Mouse (Mus musculus) NIH3T3 (cell line): ENCODE measurements around the gene Tmub2.
A peak's percentile ranks its signal among the peaks of the same experiment; 100 is the strongest.

ENCODE experiments used
- DNase-seq: peaks from one replicate; pipeline ENCODE4 v3.0.0-alpha.2; 2012; ENCODE audit warnings: low read depth

The Tmub2 gene

DNA sequence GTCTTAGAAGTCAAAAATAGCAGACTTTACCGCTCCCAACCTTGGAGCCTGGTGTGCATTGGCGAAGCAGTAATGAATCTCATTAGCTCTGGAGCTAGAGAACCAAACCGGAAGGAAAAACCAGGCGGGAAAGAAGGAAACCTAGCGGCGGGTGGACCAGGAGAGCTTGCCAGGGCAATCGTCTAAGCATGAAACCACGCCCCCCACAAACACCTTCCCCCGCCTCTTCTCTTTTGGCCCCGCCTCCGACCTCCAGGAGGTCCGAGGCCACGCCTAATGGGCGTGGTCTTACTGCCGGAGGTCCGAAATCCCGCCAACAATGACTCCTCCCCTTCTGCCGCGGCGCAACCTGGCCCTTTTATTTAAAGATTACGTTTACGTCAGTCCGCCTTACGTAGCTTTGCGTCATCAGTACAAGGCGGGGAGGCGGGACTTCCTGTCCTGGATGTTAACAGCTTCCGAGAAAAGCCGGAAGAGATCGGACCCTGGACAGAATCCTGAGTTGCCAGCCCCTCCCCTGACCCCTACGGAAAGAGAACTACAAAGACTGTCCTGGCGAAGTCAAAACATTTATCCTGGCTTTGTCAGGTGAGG is at the start of gene Tmub2:
Tmub2 (plus strand) TSS at position 431 of the 594 bp plus-strand sequence.
- DNase-seq = peak; percentile 100

DNA sequence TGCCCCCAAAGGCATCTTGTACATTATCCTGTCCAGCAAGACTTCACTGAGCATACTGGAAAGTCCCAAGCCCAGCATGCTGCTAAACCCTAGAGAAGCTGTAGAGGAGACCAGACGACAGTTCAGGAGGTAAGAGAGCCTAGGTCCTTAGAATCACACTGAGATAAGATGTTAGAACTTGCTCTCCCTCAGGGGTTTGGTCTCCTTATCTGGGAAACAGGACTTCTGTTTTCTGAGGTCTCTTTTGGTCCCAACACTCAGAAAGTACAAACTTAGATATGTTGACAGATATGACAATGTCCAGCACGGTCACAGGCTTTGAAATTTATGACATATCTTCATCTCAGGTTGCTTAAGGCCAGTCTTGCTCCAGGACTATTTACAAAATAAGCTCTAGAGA is 48.7 kb upstream of the Tmub2 start:
- DNase-seq = no peak

DNA sequence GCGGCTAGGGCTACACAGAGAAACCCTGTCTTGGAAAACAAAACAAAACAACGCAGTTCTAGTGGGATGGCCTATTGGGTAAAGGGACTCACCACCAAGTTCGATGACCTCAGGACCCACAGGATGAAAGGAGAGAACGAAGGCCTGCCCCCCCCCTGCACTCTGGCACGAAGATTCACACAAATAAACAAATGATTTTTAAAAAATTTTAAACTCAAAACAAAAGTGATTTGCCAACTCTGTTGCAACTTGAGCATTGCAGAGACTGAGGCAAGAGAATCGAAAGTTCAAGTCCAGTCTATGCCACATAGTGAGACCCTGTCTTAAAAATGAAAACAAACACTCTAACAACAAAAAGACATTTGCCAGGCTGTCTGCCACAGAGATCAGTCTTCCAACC is 44.1 kb upstream of the Tmub2 start:
- DNase-seq = no peak

DNA sequence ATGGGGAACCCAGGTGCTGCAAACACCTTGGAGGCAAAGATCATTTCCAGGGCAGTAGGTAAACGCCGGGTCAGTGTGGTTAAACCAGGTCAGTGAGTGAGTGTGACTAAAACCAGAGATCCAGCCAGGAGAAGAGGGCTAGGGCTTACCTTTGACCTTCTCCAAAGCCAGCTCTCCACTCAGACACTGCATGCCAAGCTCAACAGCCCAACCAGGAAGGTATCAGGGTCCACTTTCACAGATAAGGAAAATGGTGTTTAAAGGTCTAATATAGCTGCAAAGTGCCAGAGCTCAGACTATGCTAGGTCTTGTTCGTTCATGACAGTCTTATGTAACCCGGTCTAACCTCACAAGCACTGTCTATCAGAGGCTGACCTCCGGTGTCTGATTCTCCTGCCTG is 43.5 kb upstream of the Tmub2 start:
- no peak for DNase-seq

DNA sequence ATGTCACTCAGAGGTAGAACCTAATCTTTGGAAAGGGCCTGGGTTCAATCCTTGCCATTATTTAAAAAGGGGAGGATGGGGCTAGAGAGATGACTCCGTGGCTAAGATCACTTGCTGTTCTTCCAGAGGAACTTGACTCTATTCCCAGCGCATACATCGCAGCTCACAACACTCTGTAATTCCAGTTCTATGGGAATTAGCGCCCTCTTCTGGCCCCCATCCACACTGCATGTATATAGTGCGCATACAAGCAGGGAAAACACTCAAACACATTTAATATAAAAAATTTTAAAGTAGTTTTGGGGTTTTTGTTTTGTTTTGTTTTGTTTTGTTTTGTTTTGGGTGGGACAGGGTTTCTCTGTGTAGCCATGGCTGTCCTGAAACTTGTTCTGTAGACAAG is 42.9 kb upstream of the Tmub2 start:
- DNase-seq = no peak

DNA sequence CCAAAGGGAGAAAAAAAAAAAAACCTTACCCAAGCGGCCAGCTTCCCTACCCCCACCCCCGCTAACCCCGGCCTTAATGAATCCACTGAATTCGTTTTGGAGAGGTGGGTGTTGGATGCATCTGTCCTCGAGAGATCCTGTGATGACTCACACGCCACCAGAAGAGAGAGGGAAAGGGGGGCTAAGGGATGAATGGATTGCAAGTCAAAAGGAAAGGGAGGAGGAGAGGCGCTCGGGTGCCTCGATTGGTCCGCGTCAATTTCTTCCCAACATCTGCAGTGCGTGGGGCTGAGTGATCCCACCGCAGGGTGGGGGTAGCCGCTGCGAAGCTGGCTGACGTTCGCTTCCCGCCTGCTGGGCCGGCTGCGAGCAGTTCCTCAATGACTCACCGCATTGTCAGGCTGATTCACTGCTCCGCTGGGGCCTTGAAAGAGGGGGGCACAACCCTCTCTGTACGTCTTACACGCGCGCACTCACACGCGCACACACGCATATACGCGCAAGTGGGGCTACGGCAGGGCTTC is 39.7 kb upstream of the Tmub2 start:
- DNase-seq = peak; percentile 96

DNA sequence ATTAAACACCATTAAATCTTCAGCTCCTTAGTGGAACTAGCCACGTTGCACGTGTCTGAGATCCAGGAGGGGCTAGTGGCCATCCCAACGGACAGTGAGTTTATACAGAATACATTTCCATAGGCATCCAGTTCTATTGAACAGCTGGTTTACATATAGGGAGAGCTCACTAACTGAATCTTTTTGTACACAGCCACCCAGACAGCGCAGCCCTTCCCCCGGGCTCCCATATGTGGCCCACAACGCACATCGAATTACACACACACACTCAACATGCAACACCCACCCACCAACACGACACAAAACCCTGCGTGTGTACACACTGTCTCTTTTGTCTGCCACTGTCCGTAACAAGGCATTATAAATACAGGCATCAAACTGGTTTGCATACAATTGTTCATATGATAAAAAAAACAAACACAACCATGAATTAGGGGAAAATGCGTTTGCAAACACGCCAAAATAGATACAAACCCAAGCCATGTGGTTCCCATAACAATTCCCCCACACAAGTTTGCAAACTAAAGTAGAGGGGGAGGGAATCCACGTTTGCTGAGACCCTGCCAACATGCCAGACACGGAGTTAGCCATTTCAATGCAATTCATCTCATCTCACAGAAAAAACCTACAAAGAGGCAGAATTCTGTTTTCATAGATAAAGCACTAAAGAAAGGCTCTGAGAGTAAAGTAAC is 39.0 kb upstream of the Tmub2 start:
- peak; percentile 77 for DNase-seq

DNA sequence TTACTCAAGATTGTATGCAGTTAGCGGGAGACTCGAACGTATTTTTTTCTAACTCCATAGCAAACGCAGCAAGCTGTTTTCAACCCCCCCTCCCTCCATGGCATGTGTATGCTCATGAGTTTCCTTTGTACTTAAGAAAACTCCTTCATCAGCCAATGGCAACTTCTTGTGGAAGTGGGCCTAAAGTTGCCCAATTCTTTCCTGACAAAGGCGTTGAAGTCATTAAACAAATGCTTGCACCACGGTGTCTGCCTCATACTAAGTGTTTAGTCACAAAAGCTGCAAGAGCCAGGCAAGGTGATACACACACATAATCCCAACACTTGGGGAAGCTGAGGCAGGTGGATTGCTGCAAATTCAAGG is 38.5 kb upstream of the Tmub2 start:
- peak; percentile 70 for DNase-seq

DNA sequence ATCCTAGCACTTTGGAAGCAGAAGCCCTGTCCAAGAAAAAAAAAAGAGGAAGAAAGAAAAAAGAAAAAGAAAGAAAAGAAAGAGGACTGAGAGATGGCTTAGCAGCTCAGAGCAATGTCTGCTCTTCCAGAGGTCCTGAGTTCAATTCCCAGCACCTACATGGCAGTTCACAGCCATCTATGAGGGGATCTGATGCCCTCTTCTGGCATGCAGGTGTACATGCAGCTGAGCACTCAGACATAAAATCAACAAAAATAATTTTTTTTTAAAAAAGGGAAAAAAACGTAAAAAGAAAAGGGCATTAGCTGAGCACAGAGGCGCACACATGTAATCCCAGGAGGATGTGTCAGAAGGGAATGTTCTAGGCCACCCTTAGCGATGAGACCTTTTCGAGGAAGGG is 37.9 kb upstream of the Tmub2 start:
- peak; percentile 31 for DNase-seq

DNA sequence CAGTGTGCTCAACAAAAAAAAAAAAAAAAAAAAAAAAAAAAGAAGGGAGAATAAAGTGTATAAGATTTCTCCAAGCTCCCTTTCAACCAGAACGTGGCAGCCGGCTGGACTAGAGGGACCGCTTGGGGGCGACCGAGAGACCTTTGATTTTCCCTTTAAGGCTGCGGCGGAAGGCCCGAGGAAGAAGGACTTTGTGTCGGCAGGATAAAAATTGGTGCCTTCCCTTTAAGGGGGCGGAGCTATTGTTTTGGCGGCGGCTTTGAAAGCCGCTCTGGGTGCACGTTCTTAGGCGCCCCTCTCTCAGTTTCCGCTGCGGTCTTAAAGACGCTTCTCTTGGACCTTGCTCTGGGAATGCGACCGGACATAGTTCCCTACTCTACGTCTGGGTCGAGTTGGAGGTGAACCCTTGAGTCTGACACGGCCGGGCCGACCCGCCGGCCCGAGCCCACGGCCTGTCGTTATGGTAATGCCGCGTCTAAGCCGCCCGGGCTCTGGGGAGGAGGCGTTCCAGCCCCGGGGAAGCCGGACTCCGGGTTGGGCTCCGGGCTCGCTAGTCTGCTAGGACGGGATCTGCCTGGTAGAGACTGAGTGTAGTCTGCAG is 36.0 kb upstream of the Tmub2 start, which contains the start of gene BC030867:
BC030867 (plus strand) TSS at position 253 of the 601 bp plus-strand sequence.
- peak; percentile 98 for DNase-seq

DNA sequence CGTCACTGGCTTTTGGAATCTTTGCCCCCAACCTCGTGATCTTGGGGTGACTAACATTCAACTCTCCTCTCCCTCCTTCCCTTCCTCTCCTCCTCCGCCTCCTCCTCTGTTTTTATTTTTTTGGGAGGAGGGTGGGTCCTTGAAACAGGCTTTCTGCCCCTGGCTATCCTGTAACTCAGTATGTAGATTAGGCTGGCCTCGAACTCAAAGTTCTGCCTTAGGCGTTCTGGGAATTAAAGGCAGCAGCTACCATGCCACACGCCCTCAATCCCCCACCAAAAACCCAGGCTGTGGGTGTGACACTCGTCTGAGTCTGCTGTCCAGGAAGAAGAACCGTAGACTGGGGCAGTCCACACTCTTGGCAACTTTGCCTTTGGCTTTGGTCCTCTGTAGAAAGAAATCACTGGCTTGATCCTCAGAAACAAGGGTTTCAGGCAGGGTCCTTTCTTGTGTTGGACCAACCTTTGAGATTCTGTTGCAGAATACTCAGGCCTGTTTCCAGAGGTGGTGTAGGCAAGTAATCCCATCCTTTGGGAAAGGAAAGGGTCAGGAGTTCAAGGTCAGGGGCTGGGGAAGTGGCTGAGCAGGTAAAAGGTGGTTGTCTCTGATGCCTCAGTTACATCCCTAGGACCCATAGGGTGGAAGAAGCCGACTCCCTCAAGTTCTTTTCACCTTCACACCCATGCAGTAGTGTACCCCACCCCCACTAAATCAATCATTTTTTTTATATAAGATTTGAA is 35.2 kb upstream of the Tmub2 start:
- peak; percentile 41 for DNase-seq

DNA sequence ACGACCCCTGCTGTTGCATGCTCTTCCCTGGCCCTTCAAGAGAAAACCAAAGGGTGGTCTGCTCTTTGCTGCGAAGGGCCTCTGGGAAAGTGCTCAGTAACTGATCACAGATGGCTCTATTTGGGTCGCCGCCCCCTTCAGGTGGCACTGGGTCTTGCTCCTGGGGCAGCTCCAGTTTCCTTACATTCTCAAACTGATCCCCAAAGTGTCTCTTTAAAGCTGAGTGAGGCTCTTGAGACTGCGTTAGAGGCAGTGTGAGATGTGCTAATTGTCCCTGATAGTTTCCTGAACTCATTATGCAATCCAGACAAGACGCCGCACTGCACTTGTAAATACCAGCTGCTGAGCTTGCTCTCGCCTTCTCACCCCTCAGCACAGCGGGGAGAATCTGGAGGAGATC is 27.2 kb upstream of the Tmub2 start:
- peak; percentile 50 for DNase-seq

DNA sequence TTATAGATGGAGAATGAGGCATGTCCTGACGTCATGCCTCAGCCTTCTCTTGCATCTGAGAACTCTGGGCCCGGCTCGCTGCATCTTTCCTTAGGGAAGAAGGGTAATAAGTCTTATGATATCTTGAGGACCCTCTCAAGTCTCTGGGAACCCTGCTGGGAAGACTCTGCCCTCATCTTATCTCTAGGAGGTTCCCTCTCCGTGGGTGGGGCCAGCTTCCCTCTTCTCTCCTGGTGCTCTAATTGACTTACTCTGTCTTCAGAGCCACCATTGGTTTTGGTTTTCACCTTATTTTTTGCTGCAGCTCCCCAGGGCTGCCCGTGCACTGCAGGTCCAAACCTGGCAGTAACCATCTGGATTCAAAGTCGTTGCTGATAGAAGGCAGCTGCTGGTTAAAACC is 26.6 kb upstream of the Tmub2 start:
- no peak for DNase-seq

DNA sequence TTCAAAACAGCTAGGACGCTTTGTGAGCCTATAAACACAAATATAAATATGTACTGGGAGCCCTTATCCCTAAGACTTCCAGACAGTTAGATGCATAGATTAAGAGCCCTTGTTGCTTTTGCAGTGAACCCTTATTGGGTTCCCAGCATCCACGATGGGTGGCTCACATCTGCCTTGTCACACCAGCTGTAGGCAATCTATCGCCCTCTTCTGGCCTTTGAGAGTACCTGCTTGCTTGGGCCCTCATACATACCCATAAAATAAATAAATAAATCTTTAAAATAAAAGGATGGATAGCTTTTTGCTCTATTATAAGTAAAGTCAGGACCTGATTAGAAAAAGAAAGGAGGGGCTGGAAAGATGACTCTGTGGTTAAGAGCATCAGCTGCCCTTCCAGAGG is 26.2 kb upstream of the Tmub2 start:
- peak; percentile 26 for DNase-seq

DNA sequence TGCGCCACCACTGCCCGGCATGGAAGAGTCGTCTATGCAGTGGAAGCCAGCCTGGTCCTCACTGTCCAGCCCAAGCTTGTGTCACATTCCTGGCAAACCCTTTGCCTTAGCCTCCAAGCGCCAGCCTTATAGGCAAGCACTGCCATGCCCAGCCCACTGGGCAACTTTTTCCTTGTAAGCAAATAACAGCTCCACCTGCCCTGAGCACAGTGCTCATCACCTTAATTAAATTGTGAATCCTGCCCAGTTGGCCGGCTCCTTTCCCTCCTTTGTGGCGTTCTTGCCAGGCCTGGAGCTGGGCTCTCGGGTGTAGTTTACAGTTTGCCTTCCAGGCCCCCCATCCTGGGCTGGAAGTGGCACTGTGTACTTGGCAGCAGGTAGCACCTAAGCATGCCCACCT is 21.5 kb upstream of the Tmub2 start:
- no peak for DNase-seq

DNA sequence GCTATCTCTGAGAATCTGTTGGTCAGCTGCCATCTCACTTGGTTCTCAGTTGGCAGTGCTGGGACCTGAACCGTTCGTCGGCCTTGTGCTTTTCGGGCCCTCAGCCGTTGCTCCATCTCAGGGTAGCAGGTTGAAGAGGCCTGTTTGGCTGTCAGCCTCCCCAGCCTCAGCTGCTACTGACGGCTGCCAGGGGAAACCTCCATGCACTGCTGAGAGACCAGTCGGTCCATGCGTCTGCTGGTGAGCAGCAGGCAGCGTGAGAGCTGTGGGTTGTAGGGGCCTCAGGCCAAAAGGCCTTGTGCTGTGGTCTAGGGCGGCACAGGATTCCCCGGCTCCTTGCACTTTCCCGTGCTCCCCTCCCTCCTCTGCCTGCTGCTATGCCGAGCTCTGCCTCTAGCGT is 18.9 kb upstream of the Tmub2 start:
- DNase-seq = no peak

DNA sequence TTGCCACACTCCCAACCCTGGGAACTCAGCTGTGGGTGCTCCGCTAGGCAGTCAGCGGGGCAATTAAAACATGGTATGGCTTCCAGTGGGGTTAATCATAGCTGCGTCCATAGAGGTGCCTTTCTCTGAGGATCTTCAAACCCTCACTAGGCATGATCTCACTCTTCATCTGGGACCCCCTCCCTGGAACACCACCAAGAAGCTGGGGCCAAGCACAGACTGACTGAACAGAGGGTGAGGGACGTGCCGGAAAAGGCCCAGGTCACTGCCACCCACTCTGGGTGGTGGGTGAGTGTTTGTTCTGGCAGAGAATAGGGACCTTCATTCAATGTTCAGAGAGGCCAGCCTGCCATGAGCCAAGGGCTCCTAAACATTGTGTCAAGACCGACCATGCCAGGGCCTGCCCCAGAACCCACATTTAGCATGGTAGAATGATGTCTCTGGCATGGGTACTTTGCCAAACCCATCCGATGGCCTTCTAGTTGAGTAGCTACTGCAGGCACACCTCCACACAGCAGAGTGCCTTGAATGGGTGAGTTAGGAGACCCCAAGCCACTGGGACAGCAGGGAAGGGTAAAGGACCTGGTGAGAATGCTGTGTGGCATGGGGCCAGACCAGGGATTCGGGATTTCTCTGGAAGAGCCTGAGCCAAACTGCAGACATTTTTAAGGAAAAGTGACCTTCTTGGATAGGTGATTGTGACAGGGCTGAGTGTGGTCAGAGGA is 17.9 kb upstream of the Tmub2 start:
- DNase-seq = peak; percentile 27

DNA sequence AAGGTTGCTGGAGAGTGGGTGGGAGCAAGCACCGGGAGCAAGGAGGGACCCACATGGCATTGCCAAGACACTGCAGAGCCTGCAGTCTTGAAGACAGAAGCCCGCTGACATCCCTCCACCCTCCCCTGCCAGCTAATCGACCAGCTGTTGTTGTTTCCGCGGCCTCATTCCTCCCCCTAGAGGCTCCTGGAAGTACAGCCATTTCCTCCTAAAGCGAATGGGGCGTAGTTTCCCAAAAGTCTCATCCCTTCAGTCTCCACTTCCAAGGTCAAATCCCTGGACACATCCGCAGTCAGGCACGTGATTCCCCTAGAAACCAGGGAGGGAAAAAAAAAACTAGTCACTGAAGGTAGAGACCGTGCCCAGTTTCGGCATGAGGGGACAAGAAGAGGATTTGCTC is 17.3 kb upstream of the Tmub2 start:
- peak; percentile 93 for DNase-seq

DNA sequence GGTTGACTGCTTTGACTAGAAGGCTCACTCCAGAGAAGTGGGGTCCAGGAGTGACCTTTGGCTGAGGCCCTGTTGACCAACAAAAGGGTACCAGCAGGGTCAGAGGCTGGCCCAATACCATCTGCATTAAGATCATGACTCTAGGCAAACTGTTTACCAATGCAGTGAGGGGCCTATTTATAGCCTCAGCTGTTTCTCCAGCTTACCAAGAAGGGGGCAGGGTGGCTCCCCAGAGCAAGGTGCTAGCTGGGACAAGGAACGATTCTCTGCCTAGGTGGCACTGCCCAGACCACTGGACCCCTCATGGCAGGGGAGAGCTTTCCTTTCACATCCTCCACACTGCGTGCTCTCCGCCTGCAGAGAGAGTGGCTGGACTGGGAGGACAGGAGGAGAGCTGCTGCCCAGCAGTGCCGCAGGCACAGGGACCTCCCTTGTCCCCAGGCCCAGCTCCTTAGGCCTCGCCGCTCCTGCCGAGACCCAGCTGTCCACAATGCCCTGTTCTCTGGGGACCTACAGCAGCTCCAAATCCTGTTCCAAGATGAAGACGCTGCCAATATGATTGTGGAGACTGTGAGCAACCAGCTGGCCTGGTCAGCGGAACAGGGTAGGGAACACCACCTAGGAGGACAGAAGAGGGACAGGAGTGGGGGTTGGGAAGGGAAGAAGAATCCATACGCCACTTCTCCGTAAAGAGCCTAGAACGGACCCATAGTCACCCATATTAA is 16.0 kb upstream of the Tmub2 start, which contains the start of gene Asb16:
Asb16 (plus strand) TSS at position 224 of the 725 bp plus-strand sequence.
- no peak for DNase-seq

DNA sequence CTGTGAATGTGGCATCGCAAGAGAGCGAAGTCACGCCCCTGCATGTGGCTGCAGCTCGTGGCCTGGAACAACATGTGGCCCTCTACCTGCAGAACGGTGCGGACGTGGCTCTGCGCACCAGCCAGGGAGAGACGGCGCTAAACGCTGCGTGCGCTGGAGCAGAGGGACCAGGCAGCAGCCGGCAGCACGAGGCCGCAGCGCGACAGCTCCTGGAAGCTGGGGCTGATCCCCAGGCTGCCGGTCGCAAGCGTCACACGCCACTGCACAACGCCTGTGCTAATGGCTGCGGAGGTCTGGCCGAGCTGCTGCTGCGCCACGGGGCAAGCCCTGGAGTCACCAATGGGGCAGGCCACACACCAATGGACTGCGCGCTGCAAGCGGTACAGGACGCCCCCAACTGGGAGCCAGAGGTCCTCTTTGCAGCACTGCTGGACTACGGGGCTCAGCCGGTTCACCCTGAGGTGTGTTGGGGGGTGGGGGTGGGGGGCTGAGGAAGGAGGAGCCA is 8.3 kb upstream of the Tmub2 start:
- DNase-seq = no peak

DNA sequence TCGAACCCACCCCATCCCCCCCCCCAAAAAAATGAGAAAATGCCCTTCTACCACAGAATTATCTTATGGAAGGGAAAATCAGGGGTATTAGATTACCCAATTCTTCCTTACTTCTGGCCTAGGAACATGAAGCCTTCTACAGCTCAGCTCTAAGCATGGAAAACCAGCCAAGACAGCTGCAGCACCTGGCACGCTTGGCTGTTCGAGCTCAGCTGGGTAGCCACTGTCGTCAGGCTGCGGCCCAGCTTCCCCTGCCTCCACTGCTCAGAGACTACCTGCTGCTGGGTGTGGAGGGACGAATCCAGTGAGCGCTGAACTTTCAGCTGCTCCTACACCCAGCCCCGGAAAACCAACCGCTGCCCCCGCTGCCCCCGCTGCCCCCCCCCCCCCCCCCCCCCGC is 7.0 kb upstream of the Tmub2 start:
- DNase-seq = no peak
